Mouse (Mus musculus): ENCODE results near the gene Hk2. TPM values are rescaled to one million over a fixed set of nuclear protein-coding genes. Genes with fewer than 3 reads are reported as not detected.
A peak's percentile ranks its signal among the peaks of the same experiment; 100 is the strongest.
"Not testable (repeated sequence)": the region's sequence is repeated elsewhere in the genome, so short reads cannot be mapped to it uniquely, and the experiment has no call there.

Gene Hk2
- total RNA-seq, 2 experiments from 2014 or later: 86.8 to 96.6 TPM

DNA sequence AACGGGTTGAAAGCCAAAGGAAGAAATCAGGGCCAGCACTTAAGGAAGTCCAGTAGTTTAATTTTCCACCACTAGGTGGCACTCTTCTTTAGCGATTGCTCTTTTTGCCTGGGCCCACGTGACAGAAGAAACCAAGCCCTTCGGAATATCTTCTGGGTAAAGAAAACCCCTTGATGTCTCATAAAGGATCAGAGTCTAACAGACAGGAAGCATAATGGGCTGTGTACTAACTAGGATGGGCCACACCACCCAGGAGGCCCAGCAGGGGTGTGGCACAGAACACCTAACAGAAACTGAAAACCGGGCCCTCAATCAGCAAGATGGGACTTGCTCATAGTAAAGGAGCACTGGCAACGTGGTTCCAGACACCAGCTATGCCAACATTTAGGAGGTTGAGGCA lies 34.0 kb downstream of the Hk2 start:
- peak; percentile 69 for DNase-seq

DNA sequence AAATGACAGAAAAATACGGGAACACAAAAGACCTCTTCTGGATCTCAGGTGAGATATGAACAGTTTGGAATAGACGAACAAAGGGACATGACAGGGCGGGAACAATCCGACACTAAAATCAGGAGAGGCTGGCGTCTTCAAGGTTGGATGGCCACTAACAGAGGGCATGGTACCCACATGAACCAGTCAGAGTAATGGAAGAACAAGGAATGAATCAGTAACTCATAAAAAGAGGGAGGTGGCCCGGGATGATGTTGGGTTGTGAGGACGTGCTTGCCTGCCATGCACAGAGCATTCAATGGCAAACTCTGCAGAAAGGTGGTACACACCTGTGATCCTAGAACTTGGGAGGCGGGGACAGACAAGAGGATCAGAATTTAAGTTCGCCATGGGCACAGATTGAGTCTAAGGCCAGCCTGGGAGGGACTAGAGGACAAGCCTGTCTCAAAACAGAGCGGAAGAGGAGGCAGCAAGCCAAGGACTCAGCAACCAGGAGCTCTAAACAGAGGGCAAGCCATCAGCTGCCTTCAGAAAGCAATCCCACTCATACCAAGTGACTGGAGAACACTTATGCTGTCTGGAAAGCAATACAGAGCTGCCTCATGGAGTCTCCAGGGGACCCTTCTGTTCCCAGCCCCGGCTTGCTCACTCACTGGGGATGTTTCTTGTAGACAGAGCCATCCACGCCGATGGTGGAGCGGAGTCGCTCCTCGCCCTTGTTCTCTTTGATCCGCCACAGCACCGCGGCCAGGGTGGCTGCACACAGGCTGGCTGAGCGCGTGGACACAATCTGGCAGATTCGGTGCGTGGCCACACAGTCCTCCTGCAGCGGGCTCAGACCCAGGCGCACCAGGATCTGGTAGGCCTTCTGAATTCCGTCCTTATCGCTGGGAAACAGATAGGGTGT lies 36.4 kb downstream of the Hk2 start:
- no peak for DNase-seq

DNA sequence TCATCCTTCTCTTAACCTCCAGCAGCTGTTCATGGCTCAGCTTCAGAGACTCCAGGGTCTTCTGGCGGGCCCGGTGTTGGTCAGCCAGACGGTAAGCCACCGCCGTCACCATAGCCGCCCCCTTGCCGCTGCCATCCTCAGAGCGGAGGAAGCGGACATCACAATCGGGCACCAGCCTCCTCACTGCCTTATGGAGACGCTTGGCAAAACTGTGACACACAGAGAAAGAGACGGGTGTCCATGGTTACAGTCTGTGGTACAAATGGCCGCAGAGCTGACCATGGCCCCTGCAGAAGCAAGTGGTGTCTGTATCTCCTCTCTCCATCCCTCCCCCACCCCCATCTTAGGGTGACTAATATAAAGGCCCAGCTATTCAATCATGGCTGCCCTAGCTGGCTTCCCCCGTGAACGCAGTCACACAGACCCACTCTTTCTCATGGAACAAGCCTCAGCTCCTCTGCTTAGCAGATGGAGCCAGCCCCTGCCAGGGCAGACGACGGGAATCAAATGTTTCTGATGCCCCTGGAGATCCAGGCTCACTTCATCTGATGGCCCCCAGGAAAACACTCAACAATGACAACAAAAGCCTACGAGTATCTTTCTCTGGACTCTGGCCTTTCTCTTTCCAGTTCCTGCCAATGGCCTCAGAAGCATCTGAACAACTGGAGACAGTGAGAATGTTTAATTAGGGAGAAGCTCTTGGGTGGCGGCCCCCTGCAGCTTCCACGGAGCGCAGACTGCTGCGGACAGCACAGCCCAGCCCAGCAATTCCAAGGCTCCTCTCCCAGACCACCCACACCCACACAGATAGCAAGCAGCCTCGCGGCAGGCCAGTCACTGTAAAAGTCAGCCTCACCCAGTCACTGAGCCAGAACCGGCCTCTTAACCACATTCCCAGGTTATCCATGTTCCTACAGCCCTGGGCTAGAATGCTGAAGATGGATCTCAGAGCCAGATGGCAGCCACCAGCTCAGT lies 37.3 kb downstream of the Hk2 start:
- no peak for DNase-seq

DNA sequence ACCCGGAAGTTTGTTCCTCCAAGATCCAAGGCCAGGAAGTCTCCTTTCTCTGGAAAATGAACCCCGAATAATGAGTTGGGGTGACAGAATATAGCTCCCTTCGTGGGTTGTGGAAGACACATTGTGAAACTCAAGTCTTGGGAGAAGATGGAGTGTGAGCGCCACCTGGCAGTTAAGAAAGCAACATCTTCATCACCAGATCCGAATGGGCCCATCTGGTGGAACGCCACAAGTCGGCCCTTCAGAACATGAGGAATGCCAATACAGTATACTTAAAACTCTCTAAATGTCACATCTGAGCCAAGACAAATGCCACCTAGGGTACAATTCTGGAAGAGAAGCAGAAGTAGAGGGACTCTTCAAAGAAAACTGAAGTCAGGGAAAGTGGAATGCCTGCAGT lies 38.9 kb downstream of the Hk2 start:
- no peak for DNase-seq

DNA sequence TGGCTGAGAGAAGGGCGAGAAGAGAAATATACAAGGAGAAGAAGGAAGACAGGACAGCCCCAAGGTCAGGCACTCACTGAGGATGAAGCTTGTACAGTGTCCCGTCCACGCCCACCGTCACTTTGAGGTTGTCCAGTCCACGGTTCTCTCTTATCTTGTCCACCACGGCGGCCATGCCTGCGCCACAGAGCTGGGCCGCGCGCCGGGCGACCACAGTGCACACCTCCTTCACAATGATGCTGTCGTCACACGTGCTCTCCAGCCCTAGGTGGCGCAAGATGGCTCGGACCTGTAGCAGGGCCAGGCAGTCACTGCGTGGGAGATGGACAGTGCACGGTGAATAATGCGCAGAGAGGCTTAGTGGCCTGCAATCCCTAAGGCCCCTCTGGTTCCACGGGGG lies 45.6 kb downstream of the Hk2 start:
- peak; percentile 22 for DNase-seq

DNA sequence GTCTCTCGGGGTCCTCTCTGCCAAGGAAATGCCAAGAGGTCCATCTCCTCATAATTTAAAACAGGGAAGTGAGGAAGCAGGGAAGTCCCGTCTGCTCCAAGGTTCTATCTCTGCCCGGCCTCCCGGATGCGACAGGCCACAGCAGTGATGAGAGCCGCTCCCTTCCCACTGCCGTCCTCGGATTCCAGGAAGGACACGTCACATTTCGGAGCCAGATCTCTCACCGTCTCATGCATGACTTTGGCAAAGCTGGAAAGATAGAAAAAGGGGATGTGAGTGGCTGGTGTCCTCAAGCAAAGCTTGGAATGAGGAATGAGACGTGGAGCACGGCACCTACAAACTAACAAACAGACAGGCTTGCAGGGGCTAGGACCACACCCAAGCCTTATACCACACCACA lies 47.0 kb downstream of the Hk2 start:
- DNase-seq: no peak

- no peak for DNase-seq
These were observed 50.9 kb downstream of the Hk2 start for GRCm38 (mm10) chr6:82723321-82723720.

DNA sequence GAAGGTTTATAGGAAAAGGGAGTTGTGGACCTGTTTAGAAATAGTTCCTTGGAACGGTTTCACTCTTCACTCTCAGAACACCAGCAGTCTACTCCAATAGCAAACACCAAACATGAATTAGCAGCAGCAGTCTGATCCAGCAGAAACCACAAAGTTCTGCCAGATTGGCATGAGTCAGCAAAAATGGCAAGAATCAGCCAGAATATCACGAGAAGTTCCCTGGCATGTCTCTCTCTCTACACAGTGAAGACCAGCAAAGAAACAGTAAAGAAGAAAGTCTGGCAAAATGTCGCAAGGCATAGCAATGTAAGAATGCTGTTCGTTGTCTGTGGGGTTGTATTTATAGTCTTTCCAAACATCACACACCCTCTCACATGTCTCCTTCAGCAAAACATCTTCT lies 58.1 kb downstream of the Hk2 start:
- DNase-seq: no peak

DNA sequence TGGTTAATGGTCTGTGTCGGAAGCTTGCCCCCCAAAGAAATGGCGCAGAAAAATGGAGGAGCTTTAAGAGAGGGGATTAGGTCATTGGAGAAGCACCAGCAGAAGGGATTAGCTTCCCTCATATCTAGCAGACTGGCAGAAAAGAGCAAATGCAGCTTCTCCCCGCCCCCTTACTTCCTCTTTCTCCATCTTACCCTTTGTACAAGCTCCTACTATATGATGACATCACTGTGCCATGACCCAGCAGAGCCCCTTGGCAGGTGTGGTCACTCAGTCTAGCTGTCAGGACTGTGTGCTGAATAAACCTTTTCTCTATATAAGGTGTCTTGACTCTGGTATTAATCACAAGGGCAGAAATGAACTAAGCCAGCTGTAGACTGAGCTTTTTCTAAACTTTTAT lies 58.6 kb downstream of the Hk2 start:
- no peak for DNase-seq

GRCm38 (mm10) chr6:82715253-82715652 lies 59.0 kb downstream of the Hk2 start:
- DNase-seq: no peak

- DNase-seq: no peak
These were observed 59.4 kb downstream of the Hk2 start for GRCm38 (mm10) chr6:82714841-82715240.

- DNase-seq: peak; percentile 84
These were observed 60.0 kb downstream of the Hk2 start for GRCm38 (mm10) chr6:82714243-82714642.

- no peak for DNase-seq
These were observed 66.5 kb downstream of the Hk2 start for GRCm38 (mm10) chr6:82707742-82708141.

- no peak for DNase-seq
These were observed 67.0 kb downstream of the Hk2 start for GRCm38 (mm10) chr6:82707241-82707640.

GRCm38 (mm10) chr6:82705221-82705620 lies 69.0 kb downstream of the Hk2 start, which contains the start of gene Pole4:
TSS of gene Pole4 (minus strand) at chr6:82705365.
- DNase-seq: no peak

- DNase-seq: no peak
These were observed 70.5 kb downstream of the Hk2 start for GRCm38 (mm10) chr6:82703710-82704109.

- DNase-seq: peak; percentile 94
These were observed 71.6 kb downstream of the Hk2 start for GRCm38 (mm10) chr6:82702593-82703017.

GRCm38 (mm10) chr6:82701296-82701695 lies 73.0 kb downstream of the Hk2 start:
- no peak for DNase-seq

- DNase-seq: no peak
These were observed 74.4 kb downstream of the Hk2 start for GRCm38 (mm10) chr6:82699831-82700230.

DNA sequence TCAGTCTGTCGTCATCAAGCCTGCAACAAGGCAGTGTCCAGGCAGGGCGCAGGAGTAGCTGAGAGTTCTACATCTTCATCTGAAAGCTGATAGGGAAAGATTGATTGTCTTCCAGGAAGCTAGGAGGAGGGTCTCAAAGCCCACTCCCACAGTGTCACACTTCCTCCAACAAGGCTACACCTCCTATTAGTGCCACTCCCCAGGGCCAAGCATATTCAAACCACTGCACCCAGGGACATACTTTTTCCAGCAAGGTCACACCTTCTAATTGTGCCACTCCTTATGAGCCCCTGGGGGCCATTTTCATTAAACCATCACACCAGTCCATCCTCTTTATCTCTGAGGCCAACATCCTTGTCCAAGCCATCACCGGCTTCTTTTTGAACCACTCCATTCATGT lies 77.5 kb downstream of the Hk2 start:
- DNase-seq: no peak

- no peak for DNase-seq
These were observed 79.6 kb downstream of the Hk2 start for GRCm38 (mm10) chr6:82694668-82695067.

- no peak for DNase-seq
These were observed 84.8 kb downstream of the Hk2 start for GRCm38 (mm10) chr6:82689474-82689873.

- DNase-seq: not testable (repeated sequence)
These were observed 85.7 kb downstream of the Hk2 start for GRCm38 (mm10) chr6:82688586-82688985.

All from heart, postnatal 4 days (tissue).